Mouse (Mus musculus): ENCODE data around the gene Eepd1. TPM values are rescaled to one million over a fixed set of nuclear protein-coding genes. Genes with fewer than 3 reads are reported as not detected.

Gene Eepd1
- total RNA-seq, 2 experiments from 2014 or later = 13.8 to 16.4 TPM

DNA sequence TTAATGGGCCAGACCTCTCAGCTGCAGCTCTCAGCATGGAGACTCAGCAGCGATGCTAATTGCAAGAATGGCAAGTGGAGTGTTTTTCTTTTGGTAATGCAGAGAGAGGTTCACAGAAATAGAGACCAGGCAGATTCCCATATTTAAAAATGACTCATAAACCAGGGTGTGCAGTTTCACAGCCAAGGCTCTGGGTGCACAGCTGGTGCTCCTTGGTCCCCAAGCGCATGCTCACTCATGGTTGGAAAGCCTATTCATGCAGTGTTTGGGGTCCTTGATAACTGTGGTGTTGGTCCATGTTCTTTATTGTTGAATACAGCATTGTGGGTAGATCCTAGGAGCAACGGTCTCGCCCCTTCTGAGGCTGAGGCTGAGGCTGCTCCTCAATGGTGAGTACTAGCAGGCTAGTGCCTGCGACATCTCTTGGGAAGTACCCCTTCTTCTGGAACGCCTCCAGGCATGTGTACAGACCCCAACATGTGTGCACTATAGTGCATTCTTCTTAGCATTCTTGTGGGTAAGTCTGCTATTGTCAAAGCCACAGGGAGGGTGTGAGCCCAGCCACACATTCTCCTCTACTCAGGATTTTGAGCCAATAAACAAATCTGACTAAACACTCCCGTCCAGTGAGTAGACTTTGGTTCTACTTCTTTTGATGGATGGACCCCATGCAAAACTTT is 46.2 kb downstream of the Eepd1 start:
- no peak for DNase-seq (ENCODE audit: extremely low spot score in 1 of 2, low spot score in 1 of 2)

DNA sequence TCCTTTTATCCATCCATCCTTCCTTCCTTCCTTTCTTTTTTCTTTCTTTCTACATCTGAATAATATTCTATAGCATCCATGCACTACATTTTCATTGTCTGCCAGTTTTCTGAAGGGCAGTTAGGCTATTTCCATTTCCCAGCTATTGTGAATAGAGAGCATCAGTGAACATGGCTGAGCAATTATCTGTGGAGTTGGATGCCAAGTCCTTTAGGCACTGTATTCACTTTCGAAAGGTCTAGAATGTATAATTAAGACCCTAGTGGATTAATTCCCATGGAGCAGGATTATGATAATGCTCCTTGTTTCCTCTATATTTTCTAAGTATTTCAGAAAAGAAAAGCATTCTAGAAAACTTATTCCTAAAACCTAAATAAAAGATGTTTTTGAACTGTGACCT is 50.3 kb downstream of the Eepd1 start:
- DNase-seq (ENCODE audit: extremely low spot score in 1 of 2, low spot score in 1 of 2) = no peak

DNA sequence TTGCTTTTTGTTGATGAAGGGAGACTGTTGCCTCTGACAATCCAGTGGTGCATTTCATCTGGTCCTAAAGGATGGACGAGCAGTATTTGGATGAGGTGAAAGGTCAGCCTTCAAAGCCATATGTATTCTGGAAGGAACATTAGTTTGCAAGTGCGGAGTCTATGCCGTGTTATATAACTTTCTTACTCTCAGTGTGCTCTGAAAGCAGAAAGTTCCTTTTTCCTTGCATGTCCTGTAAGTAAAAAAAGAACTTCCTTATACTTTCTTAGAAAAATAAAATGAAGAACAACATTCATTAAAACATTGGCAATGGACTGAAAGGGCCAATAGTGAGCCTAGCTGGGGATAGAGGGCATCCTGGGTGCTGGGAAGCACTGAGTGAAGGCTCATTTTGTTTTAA is 50.8 kb downstream of the Eepd1 start:
- no peak for DNase-seq (ENCODE audit: extremely low spot score in 1 of 2, low spot score in 1 of 2)

DNA sequence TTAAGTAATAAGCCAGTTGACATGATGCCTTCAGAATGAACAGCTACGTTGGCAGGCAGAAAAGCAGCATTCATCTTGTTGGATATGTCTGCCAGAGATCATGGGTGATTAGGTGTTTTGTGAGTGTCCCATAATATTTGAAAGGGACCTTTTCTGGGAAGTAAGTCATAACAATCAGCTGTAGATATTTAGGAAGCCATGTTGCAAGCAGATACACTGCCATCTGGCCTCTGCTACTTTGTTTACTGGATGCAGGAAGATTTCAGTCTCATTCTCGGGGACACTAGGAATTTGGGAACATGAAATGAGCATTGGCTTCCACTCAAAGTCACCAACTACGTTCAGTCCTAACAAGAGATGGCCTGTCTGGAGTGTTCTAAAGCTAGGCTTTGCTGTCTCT is 54.1 kb downstream of the Eepd1 start:
- no peak for DNase-seq (ENCODE audit: extremely low spot score in 1 of 2, low spot score in 1 of 2)

DNA sequence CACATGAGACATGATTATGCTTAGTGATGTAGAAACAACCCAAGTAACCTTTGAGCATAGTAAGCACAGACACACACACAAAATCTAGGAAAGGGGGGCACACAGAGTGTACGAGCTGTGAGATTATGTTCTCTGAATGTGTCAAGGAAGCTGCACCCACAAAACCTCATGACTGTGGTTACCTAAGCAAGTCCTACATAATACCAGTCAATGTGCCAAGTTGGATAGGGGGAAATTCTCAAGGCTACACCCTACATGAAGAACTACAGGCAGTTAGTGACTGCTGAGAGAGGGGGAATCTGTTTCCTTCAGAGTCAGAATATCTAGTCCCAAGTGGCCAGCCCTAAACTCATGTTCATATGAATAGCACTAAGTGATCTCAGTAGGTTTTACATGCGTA is 58.1 kb downstream of the Eepd1 start:
- DNase-seq (ENCODE audit: extremely low spot score in 1 of 2, low spot score in 1 of 2) = no peak

DNA sequence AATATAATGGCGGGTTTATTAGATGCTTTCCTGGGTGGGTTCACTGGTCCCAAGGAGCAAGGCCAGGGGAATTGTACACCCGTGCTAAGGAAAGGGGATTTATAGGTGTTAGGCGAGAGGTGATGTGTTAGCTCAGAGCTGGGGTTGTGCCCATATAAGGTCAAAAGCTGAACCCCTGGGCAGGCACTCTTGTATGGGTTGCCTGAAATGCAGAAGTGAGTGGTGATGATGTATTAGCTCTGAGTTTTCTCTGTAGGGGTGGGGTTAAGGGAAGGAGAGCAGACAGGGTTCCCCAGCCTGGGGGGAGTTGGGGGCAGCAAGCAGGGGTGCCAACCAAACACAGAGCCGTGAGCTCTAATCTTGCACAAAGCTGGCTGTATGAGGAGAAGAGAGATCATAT is 60.0 kb downstream of the Eepd1 start:
- no peak for DNase-seq (ENCODE audit: extremely low spot score in 1 of 2, low spot score in 1 of 2)

DNA sequence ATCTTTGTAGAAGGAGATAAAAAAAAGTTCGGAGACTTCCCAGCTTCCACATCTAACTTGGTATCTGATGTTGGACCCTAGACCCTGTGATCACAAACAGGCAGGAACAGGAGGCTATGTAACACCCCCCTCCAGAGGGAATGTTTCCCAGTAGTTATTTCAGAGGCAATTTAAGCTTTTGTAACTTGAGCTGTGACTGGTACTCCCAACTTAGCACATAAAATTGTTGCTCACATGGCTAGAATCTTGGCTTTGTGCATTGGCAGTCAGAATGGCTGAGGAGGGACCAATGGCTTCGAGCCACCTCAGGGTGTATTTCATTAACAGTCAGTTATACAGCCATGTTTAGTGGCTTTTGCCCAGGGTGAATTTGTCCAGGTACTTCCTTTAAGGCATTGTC is 63.9 kb downstream of the Eepd1 start:
- DNase-seq (ENCODE audit: extremely low spot score in 1 of 2, low spot score in 1 of 2) = no peak

DNA sequence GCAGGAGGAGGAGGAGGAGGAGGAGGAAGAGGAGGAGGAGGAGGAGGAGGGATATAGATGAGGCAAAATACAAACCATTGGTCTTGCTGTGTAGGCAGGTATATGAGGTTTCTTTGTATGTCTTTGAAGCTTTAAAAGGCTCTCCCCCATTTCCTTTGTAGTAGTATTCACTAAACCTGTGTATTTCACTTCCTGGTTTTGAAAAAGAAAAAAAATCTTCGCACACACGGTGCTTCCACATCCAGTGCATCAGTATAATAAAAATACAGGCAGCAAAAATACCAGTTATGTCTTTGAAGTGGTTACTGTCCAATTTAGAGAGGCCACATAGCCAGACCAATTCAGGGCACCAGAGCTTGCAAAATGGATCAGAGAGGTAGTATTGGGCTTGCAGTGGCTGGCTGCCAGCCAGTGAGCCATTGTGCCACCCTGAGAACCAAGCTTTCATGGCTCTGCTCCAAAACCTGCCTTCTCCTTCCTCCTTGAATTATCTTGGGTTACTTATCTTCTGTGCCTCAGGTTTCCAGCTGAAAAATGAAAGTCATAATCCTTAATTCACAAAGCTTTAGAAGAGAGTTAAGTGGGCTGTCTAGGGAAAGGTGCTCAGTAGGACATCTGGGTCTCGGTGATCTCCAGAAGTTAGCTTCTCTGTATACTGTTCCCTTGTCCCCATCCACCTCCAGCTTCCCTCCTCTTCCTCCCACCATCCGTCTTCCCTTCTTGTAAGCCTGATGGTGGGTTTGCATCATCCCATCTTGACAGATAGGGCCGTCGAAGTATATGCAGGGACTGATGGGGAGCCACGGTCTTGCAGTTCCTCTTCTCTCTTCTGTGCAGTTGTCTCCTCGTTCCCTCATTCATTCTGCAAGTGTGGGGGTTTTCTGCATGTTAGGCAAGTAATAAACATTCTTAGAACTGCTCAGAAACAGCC is 68.0 kb downstream of the Eepd1 start:
- no peak for DNase-seq (ENCODE audit: extremely low spot score in 1 of 2, low spot score in 1 of 2)

DNA sequence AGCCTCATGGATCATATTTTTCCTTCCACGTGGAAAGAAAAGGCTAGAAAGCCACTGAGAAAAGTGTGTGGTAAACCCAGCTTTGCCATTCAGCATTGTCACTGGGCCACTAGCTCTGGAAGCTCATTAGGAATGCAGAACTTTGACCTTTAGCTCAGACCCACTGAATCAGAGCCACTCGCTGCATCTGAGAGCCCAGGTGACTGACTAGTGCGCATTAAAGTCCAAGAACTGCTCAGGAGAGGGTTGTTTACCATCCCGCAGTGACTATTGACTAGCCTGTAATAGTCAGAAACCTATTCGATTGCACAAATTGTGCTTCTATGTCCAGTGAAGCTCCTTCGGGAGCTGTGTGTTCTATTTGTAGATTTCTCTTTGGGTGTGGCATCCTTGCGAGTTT is 68.8 kb downstream of the Eepd1 start:
- no peak for DNase-seq (ENCODE audit: extremely low spot score in 1 of 2, low spot score in 1 of 2)

DNA sequence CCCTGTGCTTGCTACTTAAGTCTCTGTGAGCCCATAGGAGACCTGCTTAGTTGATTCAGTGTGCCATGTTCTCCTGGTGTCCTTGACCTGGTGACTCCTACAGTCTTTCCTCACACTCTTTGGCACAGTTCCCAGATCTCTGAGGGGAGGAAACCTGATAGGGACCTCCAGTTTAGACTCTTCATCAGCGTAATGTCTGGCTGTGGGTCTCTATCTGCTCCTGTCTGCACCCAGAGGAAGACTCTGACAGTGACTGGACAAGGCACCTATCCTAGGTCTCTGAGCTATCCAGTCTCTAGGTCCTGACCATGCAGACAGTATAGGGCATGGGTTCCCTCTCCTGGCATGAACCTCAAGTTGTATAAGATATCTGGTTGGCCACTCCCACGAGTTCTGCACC is 71.2 kb downstream of the Eepd1 start:
- DNase-seq (ENCODE audit: extremely low spot score in 1 of 2, low spot score in 1 of 2) = no peak

DNA sequence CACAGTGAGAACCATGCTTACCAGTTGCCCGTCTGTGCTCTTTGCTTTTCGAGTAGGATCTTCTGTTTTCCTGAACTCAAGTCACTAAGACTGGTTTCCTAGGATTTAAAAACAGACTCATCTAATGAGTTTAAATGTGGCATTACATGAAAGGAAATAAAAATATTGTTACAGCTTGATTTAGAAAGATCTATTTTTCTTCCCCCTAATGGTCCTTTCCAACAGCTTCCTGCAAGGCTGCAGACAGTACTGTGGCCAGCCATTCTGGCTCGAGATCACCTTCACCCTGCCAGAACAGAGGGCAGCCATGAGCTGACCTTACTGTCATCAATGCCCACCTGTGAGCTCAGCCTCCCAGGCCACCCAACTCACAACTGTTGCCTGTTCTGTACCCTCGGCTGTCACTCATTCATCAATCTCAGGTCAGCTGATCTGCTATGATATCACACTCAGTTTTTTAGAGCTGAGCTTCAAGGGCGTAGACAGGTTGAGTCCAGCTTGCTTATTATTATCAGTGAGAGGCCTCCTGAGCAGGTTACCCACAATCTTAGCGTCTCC is 73.0 kb downstream of the Eepd1 start:
- DNase-seq (ENCODE audit: extremely low spot score in 1 of 2, low spot score in 1 of 2) = no peak

DNA sequence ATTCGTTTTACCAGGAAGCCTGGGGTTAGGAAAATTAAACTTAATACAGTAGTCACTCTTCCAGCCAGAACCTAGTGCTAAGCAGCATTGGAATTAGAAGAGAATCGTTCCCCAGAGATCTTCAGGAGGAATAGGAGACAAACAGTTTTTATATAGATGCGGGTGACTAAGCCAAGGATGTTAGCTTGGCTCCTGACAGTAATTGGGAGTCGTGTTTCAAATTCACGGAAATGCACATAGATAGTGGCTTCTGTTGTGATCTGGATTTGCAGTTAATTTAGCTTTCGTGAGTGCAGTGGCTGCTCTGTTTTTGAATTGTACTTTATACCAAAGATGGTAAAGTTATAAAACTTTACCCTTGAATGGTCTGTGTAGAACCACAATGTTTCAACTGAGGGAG is 73.9 kb downstream of the Eepd1 start:
- DNase-seq (ENCODE audit: extremely low spot score in 1 of 2, low spot score in 1 of 2) = no peak

DNA sequence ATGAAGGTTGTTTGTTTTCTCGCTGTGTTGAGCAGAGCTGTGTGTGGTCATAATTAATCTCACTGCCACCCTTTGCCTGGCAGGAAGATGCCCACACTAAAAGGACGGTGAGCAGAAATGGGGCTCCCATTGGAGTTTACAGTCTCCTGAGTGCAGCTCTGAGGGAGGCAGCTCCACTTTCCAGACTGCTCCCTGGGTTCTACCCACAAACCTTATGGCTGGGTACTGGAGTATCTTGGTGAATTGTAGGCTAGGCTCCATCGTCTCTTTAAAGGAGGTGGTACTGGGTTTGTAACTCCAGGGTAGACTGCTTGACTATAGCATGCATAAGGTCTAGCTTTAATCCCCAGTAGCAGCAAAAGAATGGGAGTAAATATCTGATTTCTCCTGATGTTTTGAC is 74.7 kb downstream of the Eepd1 start:
- no peak for DNase-seq (ENCODE audit: extremely low spot score in 1 of 2, low spot score in 1 of 2)

DNA sequence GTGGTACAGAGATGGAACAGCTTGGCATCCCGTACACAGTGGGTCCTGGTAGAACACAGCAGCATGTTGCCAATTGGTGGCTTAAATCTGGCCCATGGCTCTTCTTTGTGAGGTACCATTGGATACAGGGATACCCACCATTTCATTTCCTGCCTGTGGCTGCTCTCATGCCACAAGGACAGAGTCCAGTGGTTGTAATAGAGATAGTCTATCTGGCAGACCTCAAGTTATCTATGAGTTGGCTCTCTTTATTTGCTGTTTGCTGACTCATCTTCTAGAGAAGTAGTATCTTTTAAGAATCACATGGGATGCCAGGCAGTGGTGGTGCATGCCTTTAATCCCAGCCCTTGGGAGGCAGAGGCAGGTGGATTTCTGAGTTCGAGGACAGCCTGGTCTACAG is 76.0 kb downstream of the Eepd1 start:
- DNase-seq (ENCODE audit: extremely low spot score in 1 of 2, low spot score in 1 of 2) = no peak

DNA sequence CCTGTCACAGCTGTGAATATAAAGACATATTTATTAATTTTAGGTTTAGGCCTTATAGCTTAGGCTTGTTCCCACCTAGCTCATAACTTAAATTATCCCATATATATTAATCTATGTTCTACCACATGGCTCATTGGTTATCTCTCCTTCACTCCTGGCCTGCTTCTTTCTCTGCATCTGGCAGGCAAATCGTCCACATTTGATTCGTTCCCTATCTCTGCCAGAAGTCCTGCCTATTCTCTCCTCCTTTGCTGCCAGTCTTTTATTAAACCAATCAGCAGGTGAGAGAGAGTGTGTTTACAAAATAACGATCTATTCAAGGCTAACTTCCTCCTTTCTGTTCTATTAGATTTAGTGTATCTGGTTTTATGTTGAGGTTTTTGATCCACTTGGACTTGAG is 77.5 kb downstream of the Eepd1 start:
- no peak for DNase-seq (ENCODE audit: extremely low spot score in 1 of 2, low spot score in 1 of 2)

DNA sequence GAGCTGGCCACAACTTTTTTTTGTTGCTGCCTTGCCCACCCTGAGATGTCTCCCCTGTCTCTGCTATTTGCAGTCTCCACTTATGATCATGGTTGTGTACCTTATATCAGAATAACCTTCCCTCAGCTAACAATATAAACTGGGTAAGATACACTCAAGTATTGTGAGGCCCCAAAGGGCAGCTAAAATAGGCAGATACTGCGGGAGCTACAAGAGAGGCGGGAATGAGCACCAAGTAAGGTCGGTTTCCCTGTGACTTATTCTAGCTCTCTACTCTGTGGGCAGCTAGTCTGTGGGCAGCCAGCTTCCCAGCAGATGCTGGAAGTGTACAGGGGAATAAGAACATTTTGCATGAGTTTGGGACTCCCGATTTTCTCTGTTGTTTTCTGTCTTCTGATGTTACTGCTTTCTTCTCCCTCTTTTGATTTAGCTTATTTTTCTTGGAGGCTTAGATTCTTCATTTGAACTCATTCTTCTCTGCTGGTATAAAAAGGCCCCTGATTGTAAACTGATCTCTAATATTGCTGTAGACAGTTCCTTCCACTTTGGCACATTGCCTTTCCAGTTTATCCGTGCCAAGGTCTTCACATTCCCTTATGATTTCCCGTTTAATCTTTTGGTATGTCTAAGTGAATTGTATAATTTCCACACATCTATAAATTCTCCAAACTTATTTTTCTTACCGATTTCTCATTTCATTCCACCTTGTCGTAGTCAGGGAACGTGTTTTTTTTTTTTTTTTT is 78.8 kb downstream of the Eepd1 start:
- no peak for DNase-seq (ENCODE audit: extremely low spot score in 1 of 2, low spot score in 1 of 2)

DNA sequence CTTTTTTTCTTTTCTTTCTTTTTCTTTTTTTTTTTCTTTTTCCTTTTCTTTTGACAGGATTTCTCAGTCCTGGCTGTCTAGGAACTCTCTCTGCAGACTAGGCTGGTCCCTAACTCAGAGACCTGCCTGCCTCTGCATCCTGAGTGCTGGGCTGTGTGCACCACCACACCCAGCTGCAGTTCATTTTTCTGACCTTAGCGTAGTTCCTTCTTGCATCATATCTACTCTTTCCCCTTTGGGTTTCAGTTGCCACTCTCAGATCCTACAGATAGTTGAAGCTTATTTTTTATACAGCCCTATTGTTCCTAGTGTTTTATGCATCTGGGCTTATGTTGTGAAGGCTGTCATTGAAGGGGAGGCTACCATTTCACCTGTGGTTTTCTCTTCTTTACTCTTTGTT is 79.8 kb downstream of the Eepd1 start:
- no peak for DNase-seq (ENCODE audit: extremely low spot score in 1 of 2, low spot score in 1 of 2)

DNA sequence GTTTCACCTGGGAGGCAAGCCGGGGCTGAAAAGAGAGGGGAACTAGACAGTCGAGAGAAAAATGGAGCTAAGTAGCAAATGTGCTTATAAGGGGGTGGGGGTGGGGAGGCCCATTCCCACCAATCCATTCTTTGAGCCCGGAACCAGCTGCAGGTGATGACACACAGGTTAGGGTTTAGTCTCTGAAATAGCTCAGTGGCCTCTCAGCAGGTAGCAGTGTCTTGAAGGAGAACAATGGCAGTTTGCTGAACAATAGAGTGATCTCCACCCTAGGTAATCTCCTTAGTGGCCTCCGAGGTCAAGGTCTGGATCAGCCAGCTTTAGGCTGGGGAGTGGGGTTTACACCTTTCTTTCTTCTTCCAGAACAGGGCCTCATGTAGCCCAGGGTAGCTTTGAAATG is 82.5 kb downstream of the Eepd1 start:
- no peak for DNase-seq (ENCODE audit: extremely low spot score in 1 of 2, low spot score in 1 of 2)

DNA sequence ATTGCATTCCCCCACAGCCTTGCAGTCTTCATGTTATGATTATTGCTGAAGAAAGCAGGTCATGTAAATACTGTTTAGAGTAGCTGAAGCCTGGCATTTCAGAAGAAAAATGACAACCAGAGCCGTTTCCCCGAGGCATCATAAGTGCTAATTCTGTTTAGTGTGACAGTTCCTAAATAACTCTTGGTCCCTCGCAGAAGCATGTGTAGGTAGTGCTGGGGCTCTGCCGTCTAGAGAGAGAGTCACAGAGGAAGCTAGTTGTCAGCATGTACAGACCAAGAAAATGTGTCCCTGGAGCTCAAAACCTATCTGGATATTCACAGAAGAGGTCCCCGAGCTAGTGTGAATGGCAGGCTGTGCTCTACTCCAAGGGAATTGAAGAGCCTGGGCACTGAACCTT is 85.7 kb downstream of the Eepd1 start:
- DNase-seq (ENCODE audit: extremely low spot score in 1 of 2, low spot score in 1 of 2) = no peak

DNA sequence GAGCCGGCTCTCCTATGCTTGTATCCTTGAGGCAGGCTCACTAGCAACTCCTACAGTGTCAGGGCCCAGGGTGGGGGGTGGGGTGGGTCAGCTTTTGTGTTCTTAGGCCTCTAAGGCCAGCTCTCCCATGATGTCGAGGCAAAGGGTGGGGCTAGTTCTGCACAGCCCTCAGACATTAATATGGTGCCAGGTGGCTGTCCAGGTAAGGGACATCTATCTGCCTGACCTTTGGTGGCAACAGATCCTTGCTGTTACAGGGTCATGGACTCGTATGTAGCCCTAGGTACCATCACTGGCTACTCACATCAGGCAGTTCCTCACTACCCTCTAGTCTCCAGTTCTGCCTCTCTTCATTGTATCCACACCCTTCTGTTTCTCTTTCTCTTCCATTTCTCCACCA is 87.4 kb downstream of the Eepd1 start:
- DNase-seq (ENCODE audit: extremely low spot score in 1 of 2, low spot score in 1 of 2) = no peak

DNA sequence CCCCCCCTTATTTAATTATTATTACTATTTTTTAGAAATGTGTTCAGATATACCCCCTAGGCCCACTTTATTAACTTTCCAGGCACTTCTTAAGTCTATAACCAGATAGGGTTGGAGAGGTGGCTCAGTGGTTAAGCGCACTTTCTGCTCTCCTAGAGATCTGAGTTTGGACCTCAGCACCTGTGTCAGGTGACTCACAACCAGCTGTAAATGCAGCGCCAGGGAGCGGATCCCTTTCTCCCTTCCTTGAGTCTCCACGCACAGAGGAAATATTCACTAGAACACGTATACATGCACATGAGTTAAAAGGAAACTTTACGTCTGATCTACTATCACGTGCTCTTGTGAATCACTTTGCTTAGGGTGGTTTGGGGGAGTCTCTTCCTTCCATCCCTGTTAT is 88.7 kb downstream of the Eepd1 start:
- no peak for DNase-seq (ENCODE audit: extremely low spot score in 1 of 2, low spot score in 1 of 2)
